Mouse (Mus musculus) ES-E14 (cell line): Measurements from ENCODE around the gene Gtpbp2. TPM values are rescaled to one million over a fixed set of nuclear protein-coding genes. Genes with fewer than 3 reads are reported as not detected.

Experiments
- DNase-seq: peaks from one replicate; pipeline ENCODE4 v3.0.0-alpha.2; 2013; ENCODE audit warnings: low read depth, low spot score
- H3K27ac ChIP-seq: 2 replicates; pipeline ENCODE4 v1.5.1; 2012; ENCODE audit warnings: low read depth, mild to moderate bottlenecking, low read length, moderate library complexity, mixed read lengths; ENCODE audit not compliant: poor library complexity, insufficient read depth, severe bottlenecking
- H3K36me3 ChIP-seq: 2 replicates; pipeline ENCODE4 v1.6.1; 2012; ENCODE audit warnings: mild to moderate bottlenecking, low read length, moderate library complexity, mixed read lengths; ENCODE audit not compliant: control insufficient read depth, poor library complexity, insufficient read depth, severe bottlenecking
- H3K4me1 ChIP-seq, 2 experiments: fragments of 150-350 bp in 1 of 2; sonication (generic) in 1 of 2; 2 replicates each; pipeline ENCODE4 v1.6.1; 2012; ENCODE audit warnings: low read length in 2 of 2, mild to moderate bottlenecking in 1 of 2, mixed read lengths in 1 of 2; ENCODE audit not compliant: control insufficient read depth in 2 of 2, insufficient read depth in 2 of 2, poor library complexity in 1 of 2
- H3K4me3 ChIP-seq, 2 experiments: fragments of 150-350 bp in 1 of 2; sonication (generic) in 1 of 2; 2 replicates each; pipeline ENCODE4 v1.5.1; 2012; ENCODE audit warnings: low read length in 2 of 2, low read depth in 1 of 2, mild to moderate bottlenecking in 1 of 2, mixed read lengths in 1 of 2; ENCODE audit not compliant: insufficient read depth in 1 of 2, poor library complexity in 1 of 2, severe bottlenecking in 1 of 2
- H3K9ac ChIP-seq: 2 replicates; pipeline ENCODE4 v1.6.1; 2012; ENCODE audit warnings: low read depth, mild to moderate bottlenecking, low read length, mixed read lengths; ENCODE audit not compliant: poor library complexity, insufficient read depth, severe bottlenecking
- H3K9me3 ChIP-seq: fragments of 150-350 bp; sonication (generic); 2 replicates; pipeline ENCODE4 v1.6.1; 2012; ENCODE audit warnings: low read depth, mild to moderate bottlenecking, low read length; ENCODE audit not compliant: control insufficient read depth, insufficient read depth
- CHD2 ChIP-seq: IDR thresholded peaks from 2 replicates; pipeline ENCODE4 v1.6.1; 2014; ENCODE audit warnings: mild to moderate bottlenecking, low read depth, low read length, inconsistent platforms
- HCFC1 ChIP-seq: IDR thresholded peaks from 2 replicates; pipeline ENCODE4 v1.6.1; 2012; ENCODE audit warnings: low read length, inconsistent platforms, borderline replicate concordance; ENCODE audit not compliant: insufficient read depth
- MAFK ChIP-seq: IDR thresholded peaks from 2 replicates; pipeline ENCODE4 v1.6.1; 2014; ENCODE audit warnings: mild to moderate bottlenecking, low read depth, low read length, inconsistent platforms; ENCODE audit not compliant: insufficient read depth
- ZC3H11A ChIP-seq: IDR thresholded peaks from 2 replicates; pipeline ENCODE4 v1.6.1; 2012; ENCODE audit warnings: low read depth, mild to moderate bottlenecking, inconsistent platforms, low read length, borderline replicate concordance
- ZNF384 ChIP-seq: IDR thresholded peaks from 2 replicates; pipeline ENCODE4 v1.6.1; 2012; ENCODE audit warnings: low read depth, low read length, inconsistent platforms
- in situ Hi-C, 2 experiments: fragments of 600-800 bp; cut with MboI; formaldehyde crosslinking; loops; one replicate each; pipeline ENCODE4 v1.15.1; 2025; ENCODE audit warnings: low sequenced_read_pairs in 2 of 2, inconsistent platforms in 1 of 2; ENCODE audit not compliant: unreplicated experiment in 2 of 2
- total RNA-seq: library from RNA; depleted of rRNA; stranded (reverse); fragments of 300-350 nt; gene quantifications from 2 replicates; pipeline ENCODE4 v1.2.3, GENCODE M21; 2012; rRNA removed

Gene Gtpbp2
- total RNA-seq, 1 experiment: 33.4 TPM

DNA sequence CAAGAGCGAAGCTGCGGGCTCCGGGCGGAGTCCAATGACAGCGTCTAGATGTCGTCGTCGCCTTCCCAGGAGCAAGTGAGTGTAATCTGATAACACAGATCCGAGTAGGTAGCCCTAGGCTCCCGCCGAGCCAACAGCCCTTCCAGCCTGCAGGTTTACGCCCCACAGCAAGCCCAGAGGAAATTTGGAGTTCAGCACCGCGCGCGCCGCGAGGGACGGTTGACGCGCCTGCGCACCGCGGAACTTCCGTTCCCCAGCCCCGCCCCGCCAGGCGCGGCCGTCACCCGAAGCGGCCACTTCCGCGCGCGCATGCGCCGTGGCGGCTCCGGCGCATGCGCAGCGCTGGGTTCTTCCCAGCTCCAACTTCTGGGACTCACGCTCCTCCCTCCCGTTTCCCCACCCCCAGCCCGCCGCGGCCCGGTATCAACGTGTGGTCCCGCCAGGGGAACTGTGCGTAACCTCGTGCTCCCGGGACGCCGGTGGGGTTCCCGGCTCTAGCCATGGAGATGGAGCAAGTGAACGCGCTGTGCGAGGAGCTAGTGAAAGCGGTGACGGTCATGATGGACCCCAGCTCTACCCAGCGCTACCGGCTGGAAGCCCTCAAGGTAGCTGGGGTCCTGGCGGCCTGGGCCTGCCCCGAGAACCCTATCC, 41.7 kb downstream of the Gtpbp2 start, which contains the start of the genes Polh and Xpo5:
Gene Polh (minus strand): TSS at position 225 of the 651 bp plus-strand sequence.
Gene Xpo5 (plus strand): TSS at position 362 of the 651 bp plus-strand sequence.
- Histone ChIP-seq H3K9ac (peak within 1 kb of the TSS; percentile 93), H3K4me3 (peak within 1 kb of the TSS; percentile 87 to 88), H3K9me3 (no peaks in the 10 kb centered on the region), H3K27ac (peak within 1 kb of the TSS; percentile 68), H3K4me1 (peaks cover 2% of the 10 kb centered on the region in 2 experiments), H3K36me3 (peaks cover 26% of the 10 kb centered on the region)
- in situ Hi-C loops: loop anchor here in 1 of 2 experiments (25.0 kb wide), 1 partner anchor 790 kb away; no protein-coding TSS in a partner anchor
- TF ChIP-seq ZC3H11A (no peak), MAFK (no peak), HCFC1 (peak; percentile 16; the same call in 1 of the 2 replicates), CHD2 (no peak)
- peak; percentile 88 for DNase-seq

DNA sequence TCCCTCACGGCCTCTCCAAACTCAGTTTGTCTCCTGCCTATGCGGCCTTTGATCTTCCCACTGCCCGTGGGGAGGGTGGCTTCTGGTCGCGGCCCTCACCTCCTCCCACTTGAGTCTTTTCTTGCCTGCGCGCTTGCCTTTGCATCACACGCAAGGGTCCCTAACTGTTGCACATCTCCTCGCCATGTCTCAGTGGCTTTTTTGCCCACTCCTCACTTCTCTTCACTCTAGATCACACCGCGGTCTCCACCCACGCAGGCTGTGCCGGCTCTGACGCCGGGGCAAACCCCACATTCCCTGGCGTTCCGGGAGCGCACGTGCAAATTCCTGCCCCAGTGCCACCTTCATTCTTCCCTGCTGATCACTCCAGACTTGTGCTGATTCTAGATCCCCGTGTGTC, 42.2 kb downstream of the Gtpbp2 start:
- Histone ChIP-seq H3K9ac (peak overlapping the region; percentile 93), H3K4me1 (peaks cover 2% of the 10 kb centered on the region in 2 experiments), H3K4me3 (peak overlapping the region; percentile 87 to 88), H3K27ac (peak overlapping the region; percentile 68), H3K36me3 (peaks cover 30% of the 10 kb centered on the region), H3K9me3 (no peaks in the 10 kb centered on the region)
- in situ Hi-C loops: loop anchor here in 1 of 2 experiments (25.0 kb wide), 1 partner anchor 791 kb away; no protein-coding TSS in a partner anchor
- TF ChIP-seq HCFC1 (no peak), CHD2 (no peak), MAFK (no peak), ZNF384 (no peak), ZC3H11A (no peak)
- peak; percentile 12 for DNase-seq

- H3K9me3 ChIP-seq: no peaks in the 10 kb centered on the region
- H3K4me1 ChIP-seq: peaks cover 0 to 2% of the 10 kb centered on the region in 2 experiments; a peak in 2 of 4 replicates
- in situ Hi-C loops: loop anchor here in 1 of 2 experiments (25.0 kb wide), 1 partner anchor 794 kb away; no protein-coding TSS in a partner anchor
- TF ChIP-seq HCFC1: no peak
- TF ChIP-seq CHD2: no peak
- no peak for TF ChIP-seq ZNF384
- no peak for TF ChIP-seq ZC3H11A
- no peak for TF ChIP-seq MAFK
- no peak overlapping the region for H3K4me3 ChIP-seq
- H3K27ac ChIP-seq: no peak overlapping the region
- DNase-seq: no peak
- no peak overlapping the region for H3K9ac ChIP-seq
- peaks cover 34% of the 10 kb centered on the region for H3K36me3 ChIP-seq
These were observed 45.8 kb downstream of the Gtpbp2 start for GRCm38 (mm10) chr17:46206676-46207075.

DNA sequence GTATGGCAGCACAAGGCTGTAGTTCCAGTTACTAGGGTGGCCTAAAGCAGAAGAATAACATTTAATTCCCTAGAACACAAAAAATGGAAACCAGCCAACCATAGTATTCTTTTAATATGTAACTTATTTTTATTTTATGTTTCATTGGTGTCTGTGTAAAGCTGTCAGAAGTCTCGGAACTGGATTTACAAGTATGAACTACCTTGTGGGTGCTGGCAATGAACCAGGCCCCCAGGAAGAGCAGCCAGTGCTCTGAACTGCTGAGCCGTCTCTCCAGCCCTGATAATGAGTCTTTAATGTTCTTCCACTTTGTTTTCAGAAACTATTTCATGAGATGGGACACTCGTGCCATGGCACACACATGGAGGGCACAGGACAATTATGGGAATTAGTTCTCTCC, 49.7 kb downstream of the Gtpbp2 start:
- Histone ChIP-seq H3K9ac (no peak overlapping the region), H3K27ac (no peak overlapping the region), H3K4me3 (no peak overlapping the region), H3K4me1 (no peaks in the 10 kb centered on the region), H3K9me3 (no peaks in the 10 kb centered on the region), H3K36me3 (peaks cover 52% of the 10 kb centered on the region)
- in situ Hi-C loops: loop anchor here in 1 of 2 experiments (25.0 kb wide), 1 partner anchor 798 kb away; no protein-coding TSS in a partner anchor
- TF ChIP-seq ZC3H11A: no peak
- no peak for TF ChIP-seq HCFC1
- no peak for DNase-seq

Other genes starting within 250 kb of the Gtpbp2 start
- gene Vegfa, start 128.7 kb upstream of the Gtpbp2 start, total RNA-seq: 53.0 and 112 TPM in 2 replicates
- 90.0 and 90.6 TPM in 2 replicates for gene Mrps18a, start 50.0 kb upstream of the Gtpbp2 start, total RNA-seq
- 0.85 and 2.9 TPM in 2 replicates for gene Rsph9, start 16.8 kb upstream of the Gtpbp2 start, total RNA-seq
- 7.1 and 8.2 TPM in 2 replicates for gene Mad2l1bp, start 7.5 kb upstream of the Gtpbp2 start, total RNA-seq
- 9.5 and 11.8 TPM in 2 replicates for gene Polh, start 41.6 kb downstream of the Gtpbp2 start, total RNA-seq
- gene Xpo5, start 41.8 kb downstream of the Gtpbp2 start, total RNA-seq: 63.2 and 63.9 TPM in 2 replicates
- 177 and 213 TPM in 2 replicates for gene Polr1c, start 87.0 kb downstream of the Gtpbp2 start, total RNA-seq
- 59.3 and 68.6 TPM in 2 replicates for gene Yipf3, start 87.0 kb downstream of the Gtpbp2 start, total RNA-seq
- gene Lrrc73, start 92.5 kb downstream of the Gtpbp2 start, total RNA-seq: 1.3 TPM in 2 replicates
- gene Tjap1, start 122.0 kb downstream of the Gtpbp2 start, total RNA-seq: 27.7 and 33.0 TPM in 2 replicates
- 1.3 and 1.4 TPM in 2 replicates for gene Dlk2, start 136.4 kb downstream of the Gtpbp2 start, total RNA-seq
- 17.2 and 25.6 TPM in 2 replicates for gene Abcc10, start 167.3 kb downstream of the Gtpbp2 start, total RNA-seq
- gene Zfp318, start 222.7 kb downstream of the Gtpbp2 start, total RNA-seq: 14.0 and 19.1 TPM in 2 replicates